Mouse (Mus musculus): ENCODE results near the gene Adam17. TPM values are rescaled to one million over a fixed set of nuclear protein-coding genes. Genes with fewer than 3 reads are reported as not detected.

Adam17 gene
- polyA plus RNA-seq, 1 experiment from 2014 or later, result 16.9 TPM

- peak within 1 kb of the TSS; percentile 90 for H3K9ac ChIP-seq (ENCODE audit: low read length)
- TF ChIP-seq EP300 (optimal IDR thresholded peaks at IDR 0.05), result no peak
- H3K4me1 ChIP-seq (replicated peaks; ENCODE audit: control insufficient read depth, insufficient read depth), result peaks cover 4% of the 10 kb centered on the region; the same call in 1 of the 2 replicates
- peak within 1 kb of the TSS; percentile 90 for H3K27ac ChIP-seq (replicated peaks)
- ATAC-seq (ENCODE audit: low FRiP score, low TSS enrichment) (peak; percentile 96), DNase-seq (ENCODE audit: low spot score) (peak; percentile 98)
- no peaks in the 10 kb centered on the region; the same call in 1 of the 2 replicates for H3K36me3 ChIP-seq (ENCODE audit: control insufficient read depth, insufficient read depth, low read length)
- peak within 1 kb of the TSS; percentile 87 for H3K4me3 ChIP-seq (ENCODE audit: low read depth, low read length)
- no peaks in the 10 kb centered on the region for H3K9me3 ChIP-seq (ENCODE audit: control insufficient read depth, low read length)
- under 1% methylated on average over 28 of the region's 28 CpGs for WGBS
- no peaks in the 10 kb centered on the region for H3K27me3 ChIP-seq (ENCODE audit: control insufficient read depth, insufficient read depth, low read length)
- H3K4me2 ChIP-seq (replicated peaks; ENCODE audit: low read depth), result peak within 1 kb of the TSS; percentile 88
These were observed 87.2 kb downstream of the Adam17 start, which contains the start of gene Itgb1bp1 for GRCm38 (mm10) chr12:21286243-21286622. Itgb1bp1 (minus strand) TSS chr12:21286284.

GRCm38 (mm10) chr12:21285508-21286242 is 87.8 kb downstream of the Adam17 start:
- H3K27ac ChIP-seq (replicated peaks), result peak overlapping the region; percentile 90
- H3K36me3 ChIP-seq (ENCODE audit: control insufficient read depth, insufficient read depth, low read length), result no peaks in the 10 kb centered on the region; the same call in 1 of the 2 replicates
- no peak for TF ChIP-seq EP300 (optimal IDR thresholded peaks at IDR 0.05)
- 0 out of 2 replicates have a peak, but pooled peaks have one; percentile 7 for TF ChIP-seq CTCF (IDR thresholded peaks at IDR 0.05; ENCODE audit: low read depth)
- peak overlapping the region; percentile 84 for H3K9ac ChIP-seq (ENCODE audit: low read length)
- H3K4me3 ChIP-seq (ENCODE audit: low read depth, low read length), result peak overlapping the region; percentile 87
- no peaks in the 10 kb centered on the region for H3K27me3 ChIP-seq (ENCODE audit: control insufficient read depth, insufficient read depth, low read length)
- no peaks in the 10 kb centered on the region for H3K9me3 ChIP-seq (ENCODE audit: control insufficient read depth, low read length)
- DNase-seq (ENCODE audit: low spot score) (no peak), ATAC-seq (ENCODE audit: low FRiP score, low TSS enrichment) (peak; percentile 87)
- peaks cover 4% of the 10 kb centered on the region; the same call in 1 of the 2 replicates for H3K4me1 ChIP-seq (replicated peaks; ENCODE audit: control insufficient read depth, insufficient read depth)
- peak overlapping the region; percentile 77 for H3K4me2 ChIP-seq (replicated peaks; ENCODE audit: low read depth)
- under 1% methylated on average over 46 of the region's 47 CpGs for WGBS

- no peaks in the 10 kb centered on the region for H3K27me3 ChIP-seq (ENCODE audit: control insufficient read depth, insufficient read depth, low read length)
- no peaks in the 10 kb centered on the region for H3K9me3 ChIP-seq (ENCODE audit: control insufficient read depth, low read length)
- no peak for ATAC-seq (ENCODE audit: low FRiP score, low TSS enrichment)
- H3K27ac ChIP-seq (replicated peaks), result peak within 1 kb of the TSS; percentile 90
- H3K4me2 ChIP-seq (replicated peaks; ENCODE audit: low read depth), result peak within 1 kb of the TSS; percentile 88
- H3K36me3 ChIP-seq (ENCODE audit: control insufficient read depth, insufficient read depth, low read length), result no peaks in the 10 kb centered on the region
- no peak for DNase-seq (ENCODE audit: low spot score)
- H3K9ac ChIP-seq (ENCODE audit: low read length), result peak within 1 kb of the TSS; percentile 90
- H3K4me1 ChIP-seq (replicated peaks; ENCODE audit: control insufficient read depth, insufficient read depth), result peaks cover 4% of the 10 kb centered on the region; the same call in 1 of the 2 replicates
- peak; percentile 36 for TF ChIP-seq CTCF (IDR thresholded peaks at IDR 0.05; ENCODE audit: low read depth)
- no peak for TF ChIP-seq EP300 (optimal IDR thresholded peaks at IDR 0.05)
- WGBS, result 50% methylated on average over 11 of the region's 11 CpGs
- peak within 1 kb of the TSS; percentile 87 for H3K4me3 ChIP-seq (ENCODE audit: low read depth, low read length)
These were observed 88.5 kb downstream of the Adam17 start, which contains the start of gene Cpsf3 for GRCm38 (mm10) chr12:21284761-21285441. Cpsf3 (plus strand) TSS chr12:21285391.

GRCm38 (mm10) chr12:21277352-21277864 is 96.0 kb downstream of the Adam17 start:
- TF ChIP-seq EP300 (optimal IDR thresholded peaks at IDR 0.05), result no peak
- no peak for TF ChIP-seq CTCF (IDR thresholded peaks at IDR 0.05; ENCODE audit: low read depth)
- Histone ChIP-seq H3K9ac (ENCODE audit: low read length) (no peak overlapping the region), H3K9me3 (ENCODE audit: control insufficient read depth, low read length) (no peaks in the 10 kb centered on the region), H3K36me3 (ENCODE audit: control insufficient read depth, insufficient read depth, low read length) (peaks cover 2% of the 10 kb centered on the region), H3K27me3 (ENCODE audit: control insufficient read depth, insufficient read depth, low read length) (no peaks in the 10 kb centered on the region), H3K4me1 (replicated peaks; ENCODE audit: control insufficient read depth, insufficient read depth) (no peaks in the 10 kb centered on the region), H3K4me2 (replicated peaks; ENCODE audit: low read depth) (no peak overlapping the region), H3K27ac (replicated peaks) (no peak overlapping the region), H3K4me3 (ENCODE audit: low read depth, low read length) (no peak overlapping the region)
- ATAC-seq (ENCODE audit: low FRiP score, low TSS enrichment), result no peak
- DNase-seq (ENCODE audit: low spot score), result no peak
- 59% methylated on average over 1 of the region's 1 CpGs for WGBS

- H3K27ac ChIP-seq (replicated peaks), result no peak overlapping the region
- no peaks in the 10 kb centered on the region for H3K9me3 ChIP-seq (ENCODE audit: control insufficient read depth, low read length)
- no peak overlapping the region for H3K4me3 ChIP-seq (ENCODE audit: low read depth, low read length)
- ATAC-seq (ENCODE audit: low FRiP score, low TSS enrichment) (no peak), DNase-seq (ENCODE audit: low spot score) (no peak)
- no peak overlapping the region for H3K9ac ChIP-seq (ENCODE audit: low read length)
- TF ChIP-seq EP300 (optimal IDR thresholded peaks at IDR 0.05) (no peak), CTCF (IDR thresholded peaks at IDR 0.05; ENCODE audit: low read depth) (no peak)
- H3K27me3 ChIP-seq (ENCODE audit: control insufficient read depth, insufficient read depth, low read length), result no peaks in the 10 kb centered on the region
- no peaks in the 10 kb centered on the region for H3K4me1 ChIP-seq (replicated peaks; ENCODE audit: control insufficient read depth, insufficient read depth)
- H3K4me2 ChIP-seq (replicated peaks; ENCODE audit: low read depth), result no peak overlapping the region
- WGBS, result 87% methylated on average over 7 of the region's 7 CpGs
- peaks cover 5% of the 10 kb centered on the region for H3K36me3 ChIP-seq (ENCODE audit: control insufficient read depth, insufficient read depth, low read length)
These were observed 99.0 kb downstream of the Adam17 start for GRCm38 (mm10) chr12:21274446-21274845.

Other genes starting within 250 kb of the Adam17 start
- 45.2 and 48.1 TPM in 2 replicates for gene Cpsf3, start 88.2 kb downstream of the Adam17 start, polyA plus RNA-seq (2015; fragmentation: Nextera tagmentation; extraction: Ambion mirVana)
- gene Itgb1bp1, start 87.3 kb downstream of the Adam17 start, polyA plus RNA-seq (2015; fragmentation: Nextera tagmentation; extraction: Ambion mirVana), result 31.6 and 32.6 TPM in 2 replicates
- gene Iah1, start 57.2 kb downstream of the Adam17 start, polyA plus RNA-seq (2015; fragmentation: Nextera tagmentation; extraction: Ambion mirVana), result 43.1 and 45.1 TPM in 2 replicates
- 371 and 384 TPM in 2 replicates for gene Ywhaq, start 44.0 kb upstream of the Adam17 start, polyA plus RNA-seq (2015; fragmentation: Nextera tagmentation; extraction: Ambion mirVana)

Measured in stomach, postnatal 0 days (tissue).